Mouse (Mus musculus): ENCODE results near the gene Rai14.

- no peak for TF ChIP-seq CTCF (IDR thresholded peaks at IDR 0.05; ENCODE audit: borderline replicate concordance, control insufficient read depth, extremely low read depth, insufficient read depth, low read length, poor library complexity)
- no peak for TF ChIP-seq POLR2A (IDR thresholded peaks at IDR 0.05; ENCODE audit: control insufficient read depth, extremely low read depth, insufficient read depth, low read length, poor library complexity)
These were observed 65.9 kb downstream of the Rai14 start for GRCm38 (mm10) chr15:10648372-10649109.

Data from thymus, adult 2 months (tissue).